Mouse (Mus musculus): ENCODE data around the gene Slc35a2. TPM values are rescaled to one million over a fixed set of nuclear protein-coding genes. Genes with fewer than 3 reads are reported as not detected.
A peak's percentile ranks its signal among the peaks of the same experiment; 100 is the strongest.

Slc35a2 gene
- polyA plus RNA-seq, 2 experiments = 6.7 to 13.1 TPM

DNA sequence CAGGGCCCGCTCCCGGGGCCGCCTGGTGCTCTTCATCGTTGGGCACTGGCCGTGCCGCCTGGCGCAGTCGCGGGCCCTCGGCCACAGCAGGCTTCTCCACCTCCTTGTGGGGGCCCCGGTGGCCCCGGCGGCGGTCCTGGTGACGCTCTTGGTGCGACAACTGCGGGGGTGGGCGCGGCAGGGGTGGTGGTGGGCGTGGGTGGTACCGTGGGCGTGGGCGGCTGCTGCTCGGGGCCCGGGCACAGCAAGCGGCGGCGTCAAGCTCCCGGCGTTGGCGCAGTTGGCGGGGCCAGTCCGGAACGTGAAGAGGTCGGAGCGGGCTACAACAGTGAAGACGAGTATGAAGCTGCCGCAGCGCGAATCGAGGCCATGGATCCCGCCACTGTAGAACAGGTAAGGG is 41.5 kb upstream of the Slc35a2 start:
- peaks cover 3% of the 10 kb centered on the region; the same call in 1 of the 2 replicates for H3K36me3 ChIP-seq (replicated peaks; ENCODE audit: control insufficient read depth, insufficient read depth, low read depth)
- peak overlapping the region; percentile 74 for H3K4me2 ChIP-seq (ENCODE audit: low read depth)
- no peaks in the 10 kb centered on the region for H3K9me3 ChIP-seq (ENCODE audit: control insufficient read depth, low read length)
- peaks cover 16 to 29% of the 10 kb centered on the region in 2 experiments for H3K4me1 ChIP-seq (replicated peaks; ENCODE audit: control insufficient read depth in 2 of 2, insufficient read depth in 2 of 2, low read length in 1 of 2)
- TF ChIP-seq CTCF (IDR thresholded peaks at IDR 0.05; ENCODE audit: low read depth) (no peak), EP300 (IDR thresholded peaks at IDR 0.05; ENCODE audit: low read depth) (no peak)
- no peak for ATAC-seq (ENCODE audit: insufficient read depth)
- DNase-seq (ENCODE audit: low read depth in 3 of 3, low spot score in 3 of 3) = peak in 1 of 3 experiments; percentile 14
- peak overlapping the region; percentile 89 for H3K9ac ChIP-seq (replicated peaks)
- H3K4me3 ChIP-seq (ENCODE audit: insufficient read depth in 1 of 2, low read depth in 2 of 2, low read length in 2 of 2) = peak overlapping the region; percentile 71 to 80
- peak overlapping the region; percentile 95 for H3K27ac ChIP-seq
- WGBS (ENCODE audit: insufficient replicate concordance) = 13% methylated on average over 41 of the region's 42 CpGs
- no peaks in the 10 kb centered on the region for H3K27me3 ChIP-seq (ENCODE audit: control insufficient read depth, insufficient read depth, low read length)

DNA sequence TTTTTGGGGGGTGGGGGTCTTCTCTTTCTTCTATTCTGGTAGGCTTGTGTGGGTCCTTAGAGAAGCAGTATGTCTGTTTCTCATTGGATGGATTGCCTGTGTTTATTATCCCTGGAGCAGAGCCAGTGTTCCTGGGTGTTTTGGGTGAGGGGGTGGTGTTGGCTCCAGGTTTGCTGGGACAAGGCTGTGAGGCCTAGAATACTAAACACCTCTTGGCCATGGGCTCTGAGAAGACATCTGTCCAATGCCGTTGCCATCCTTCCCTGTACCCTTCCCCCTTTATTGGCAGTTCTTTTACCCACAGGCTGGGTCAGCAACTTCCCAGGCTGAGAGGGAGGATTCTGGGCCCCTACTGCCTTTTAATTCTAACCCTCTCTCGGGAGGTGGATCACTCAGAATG is 36.0 kb upstream of the Slc35a2 start:
- DNase-seq (ENCODE audit: low read depth in 3 of 3, low spot score in 3 of 3) = no peak
- H3K27me3 ChIP-seq (ENCODE audit: control insufficient read depth, insufficient read depth, low read length) = no peaks in the 10 kb centered on the region
- no peak overlapping the region for H3K9ac ChIP-seq (replicated peaks)
- peaks cover 22% of the 10 kb centered on the region for H3K36me3 ChIP-seq (replicated peaks; ENCODE audit: control insufficient read depth, insufficient read depth, low read depth)
- H3K27ac ChIP-seq = no peak overlapping the region
- ATAC-seq (ENCODE audit: insufficient read depth) = no peak
- no peak overlapping the region for H3K4me3 ChIP-seq (ENCODE audit: insufficient read depth in 1 of 2, low read depth in 2 of 2, low read length in 2 of 2)
- 0 out of 4 replicates have a peak, but pooled peaks cover 0 to 3% of the 10 kb centered on the region in 2 experiments for H3K4me1 ChIP-seq (replicated peaks; ENCODE audit: control insufficient read depth in 2 of 2, insufficient read depth in 2 of 2, low read length in 1 of 2)
- no peaks in the 10 kb centered on the region for H3K9me3 ChIP-seq (ENCODE audit: control insufficient read depth, low read length)
- WGBS (ENCODE audit: insufficient replicate concordance) = 94% methylated on average over 2 of the region's 2 CpGs
- H3K4me2 ChIP-seq (ENCODE audit: low read depth) = no peak overlapping the region
- TF ChIP-seq CTCF (IDR thresholded peaks at IDR 0.05; ENCODE audit: low read depth) = no peak
- no peak for TF ChIP-seq EP300 (IDR thresholded peaks at IDR 0.05; ENCODE audit: low read depth)

DNA sequence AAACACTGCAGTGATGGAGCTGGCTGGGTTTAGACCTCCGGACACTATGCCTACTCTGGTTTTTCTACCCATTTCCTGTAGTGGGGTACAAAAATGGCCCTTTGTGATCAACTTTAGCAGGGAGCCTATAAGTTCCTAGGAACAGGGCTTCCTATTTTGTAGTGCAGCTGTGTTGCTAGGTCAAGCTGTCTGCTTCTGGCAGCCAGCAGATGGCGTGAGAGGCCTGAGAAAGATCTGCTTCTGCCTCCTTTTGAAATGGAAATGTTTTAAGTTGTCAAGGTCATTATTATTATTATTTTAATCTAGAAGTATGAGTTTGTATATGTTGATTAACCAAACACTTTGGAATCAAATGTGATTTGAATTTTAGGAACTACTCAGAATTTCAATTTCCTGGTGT is 29.2 kb upstream of the Slc35a2 start:
- Histone ChIP-seq H3K4me1 (replicated peaks; ENCODE audit: control insufficient read depth in 2 of 2, insufficient read depth in 2 of 2, low read length in 1 of 2) (peaks cover 0 to 4% of the 10 kb centered on the region in 2 experiments; a peak in 3 of 4 replicates), H3K9ac (replicated peaks) (no peak overlapping the region), H3K9me3 (ENCODE audit: control insufficient read depth, low read length) (no peaks in the 10 kb centered on the region), H3K27me3 (ENCODE audit: control insufficient read depth, insufficient read depth, low read length) (no peaks in the 10 kb centered on the region), H3K4me2 (ENCODE audit: low read depth) (no peak overlapping the region), H3K36me3 (replicated peaks; ENCODE audit: control insufficient read depth, insufficient read depth, low read depth) (peaks cover 16% of the 10 kb centered on the region), H3K27ac (no peak overlapping the region), H3K4me3 (ENCODE audit: insufficient read depth in 1 of 2, low read depth in 2 of 2, low read length in 2 of 2) (no peak overlapping the region)
- ATAC-seq (ENCODE audit: insufficient read depth) (no peak), DNase-seq (ENCODE audit: low read depth in 3 of 3, low spot score in 3 of 3) (no peak)
- TF ChIP-seq CTCF (IDR thresholded peaks at IDR 0.05; ENCODE audit: low read depth) = peak; percentile 61
- TF ChIP-seq EP300 (IDR thresholded peaks at IDR 0.05; ENCODE audit: low read depth) = no peak
- 11% methylated on average over 2 of the region's 2 CpGs for WGBS (ENCODE audit: insufficient replicate concordance)

DNA sequence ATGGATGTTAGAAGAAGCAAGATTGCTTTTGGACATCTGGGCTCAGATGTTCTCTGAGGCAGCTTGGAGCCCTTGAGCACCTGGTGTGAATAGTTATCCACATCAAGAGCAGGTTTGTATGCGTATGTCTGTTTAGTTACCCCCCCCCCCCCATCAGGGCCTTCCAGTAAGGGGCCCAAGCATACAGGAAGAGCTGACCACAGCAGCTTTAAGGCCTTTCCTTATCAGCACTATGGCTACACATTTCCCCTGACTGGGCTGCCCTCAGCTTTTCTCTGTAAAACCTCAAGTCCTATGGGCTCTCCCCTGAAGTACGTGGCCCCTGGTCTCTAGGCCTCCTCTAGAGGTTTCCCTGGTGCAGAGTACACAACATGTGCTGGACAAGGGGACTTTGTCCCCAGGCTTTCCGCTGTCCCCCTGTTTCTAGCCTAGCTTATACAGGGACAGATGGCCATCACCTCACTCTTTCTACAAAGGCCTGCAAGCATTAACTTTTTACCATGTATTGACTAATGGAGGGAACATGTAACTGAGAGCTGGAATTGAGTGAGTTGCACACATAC is 24.6 kb upstream of the Slc35a2 start:
- no peak overlapping the region for H3K4me3 ChIP-seq (ENCODE audit: insufficient read depth in 1 of 2, low read depth in 2 of 2, low read length in 2 of 2)
- H3K9me3 ChIP-seq (ENCODE audit: control insufficient read depth, low read length) = no peaks in the 10 kb centered on the region
- peaks cover 8% of the 10 kb centered on the region; the same call in 1 of the 2 replicates for H3K36me3 ChIP-seq (replicated peaks; ENCODE audit: control insufficient read depth, insufficient read depth, low read depth)
- H3K4me2 ChIP-seq (ENCODE audit: low read depth) = 0 out of 2 replicates have a peak overlapping the region, but pooled peaks have one; percentile 6
- H3K27ac ChIP-seq = no peak overlapping the region
- DNase-seq (ENCODE audit: low read depth in 3 of 3, low spot score in 3 of 3) (no peak), ATAC-seq (ENCODE audit: insufficient read depth) (peak; percentile 33; the same call in 1 of the 2 replicates)
- no peaks in the 10 kb centered on the region for H3K27me3 ChIP-seq (ENCODE audit: control insufficient read depth, insufficient read depth, low read length)
- peaks cover 2 to 18% of the 10 kb centered on the region in 2 experiments; a peak in 3 of 4 replicates for H3K4me1 ChIP-seq (replicated peaks; ENCODE audit: control insufficient read depth in 2 of 2, insufficient read depth in 2 of 2, low read length in 1 of 2)
- WGBS (ENCODE audit: insufficient replicate concordance) = 24% methylated on average over 2 of the region's 3 CpGs
- H3K9ac ChIP-seq (replicated peaks) = no peak overlapping the region
- TF ChIP-seq CTCF (IDR thresholded peaks at IDR 0.05; ENCODE audit: low read depth) = no peak
- no peak for TF ChIP-seq EP300 (IDR thresholded peaks at IDR 0.05; ENCODE audit: low read depth)

DNA sequence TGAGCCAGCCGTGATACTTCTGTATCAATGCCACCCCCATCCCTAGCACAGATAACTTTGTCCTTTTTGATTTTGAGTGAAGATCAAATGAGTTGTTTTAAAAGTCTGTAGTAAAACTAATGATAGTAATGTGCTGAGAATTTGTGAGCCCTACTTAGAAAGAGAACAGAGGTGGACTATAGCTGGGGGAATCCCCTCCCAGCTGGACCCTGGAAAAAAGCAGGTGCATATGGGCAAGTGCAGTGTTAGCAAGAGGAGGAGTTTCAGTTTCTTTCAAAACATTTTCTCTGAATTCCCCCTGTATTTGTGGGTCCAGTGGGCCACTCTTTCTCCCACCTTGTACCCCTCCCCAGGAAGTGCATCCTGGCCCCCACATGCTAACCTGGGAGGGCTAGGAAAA is 20.6 kb upstream of the Slc35a2 start:
- TF ChIP-seq EP300 (IDR thresholded peaks at IDR 0.05; ENCODE audit: low read depth) = no peak
- no peak for TF ChIP-seq CTCF (IDR thresholded peaks at IDR 0.05; ENCODE audit: low read depth)
- no peak overlapping the region for H3K9ac ChIP-seq (replicated peaks)
- H3K4me1 ChIP-seq (replicated peaks; ENCODE audit: control insufficient read depth in 2 of 2, insufficient read depth in 2 of 2, low read length in 1 of 2) = peaks cover 2 to 21% of the 10 kb centered on the region in 2 experiments; a peak in 3 of 4 replicates
- no peak for DNase-seq (ENCODE audit: low read depth in 3 of 3, low spot score in 3 of 3)
- 76% methylated on average over 1 of the region's 1 CpGs for WGBS (ENCODE audit: insufficient replicate concordance)
- no peak overlapping the region for H3K4me2 ChIP-seq (ENCODE audit: low read depth)
- H3K36me3 ChIP-seq (replicated peaks; ENCODE audit: control insufficient read depth, insufficient read depth, low read depth) = peaks cover 5% of the 10 kb centered on the region
- no peak for ATAC-seq (ENCODE audit: insufficient read depth)
- no peak overlapping the region for H3K4me3 ChIP-seq (ENCODE audit: insufficient read depth in 1 of 2, low read depth in 2 of 2, low read length in 2 of 2)
- no peaks in the 10 kb centered on the region for H3K27me3 ChIP-seq (ENCODE audit: control insufficient read depth, insufficient read depth, low read length)
- no peaks in the 10 kb centered on the region for H3K9me3 ChIP-seq (ENCODE audit: control insufficient read depth, low read length)
- H3K27ac ChIP-seq = no peak overlapping the region

Measured in liver, embryonic 14.5 days (tissue).